24 mouse cellular contexts compared by ENCODE assay signal in genomic region chr16:56139921-56140320, GRCm38 (mm10).
"Had no signal": no experiment of that assay in that cellular context is flagged by ENCODE, and none has a peak within 500 bp of the region (broad histone marks: within the 10 kb centered on the region; RNA-seq: fewer than 3 reads in every experiment).

No protein-coding gene starts in this region.

- H3K27me3 ChIP-seq: heart, embryonic 12.5 days; hindbrain, embryonic 13.5 days; hindbrain, embryonic 15.5 days; kidney, embryonic 15.5 days; limb, embryonic 13.5 days; limb, embryonic 15.5 days; liver, embryonic 12.5 days had no signal

- H3K4me3 ChIP-seq: gastrocnemius, adult 2 months; heart, embryonic 10.5 days; heart, embryonic 12.5 days; hindbrain, embryonic 13.5 days; hindbrain, embryonic 15.5 days; kidney, embryonic 15.5 days; limb, embryonic 13.5 days; limb, embryonic 15.5 days; liver, embryonic 12.5 days had no signal

- DNase-seq: gastrocnemius, adult 2 months; gastrocnemius, postnatal 10 days; gastrocnemius, postnatal 25 days; heart, adult 11 months; heart, postnatal 14 days; heart, postnatal 36 days; kidney, adult 11 months; kidney, adult 2 months; kidney, adult 9 months; kidney, postnatal 14 days; kidney, postnatal 36 days; layer of hippocampus, adult 9-11 months; layer of hippocampus, postnatal 36 days; left cerebral cortex, postnatal 4 days had no signal

- ATAC-seq: hindbrain, postnatal 0 days; intestine, embryonic 16.5 days; liver, embryonic 12.5 days had no signal

- H3K9me3 ChIP-seq: heart, embryonic 10.5 days; heart, embryonic 12.5 days; hindbrain, embryonic 13.5 days; hindbrain, embryonic 15.5 days; kidney, embryonic 15.5 days; limb, embryonic 13.5 days; limb, embryonic 15.5 days; liver, embryonic 12.5 days had no signal

- H3K4me1 ChIP-seq: heart, embryonic 10.5 days; heart, embryonic 12.5 days; hindbrain, embryonic 13.5 days; hindbrain, embryonic 15.5 days; kidney, embryonic 15.5 days; limb, embryonic 13.5 days; limb, embryonic 15.5 days; liver, embryonic 12.5 days had no signal
